Mouse (Mus musculus) limb, embryonic 11.5 days (tissue): Measurements from ENCODE around the gene Zfp296. TPM values are rescaled to one million over a fixed set of nuclear protein-coding genes. Genes with fewer than 3 reads are reported as not detected.
"Not testable (repeated sequence)": the region's sequence is repeated elsewhere in the genome, so short reads cannot be mapped to it uniquely, and the experiment has no call there.

Experiments used
- ATAC-seq: fragments of 200-750 bp; cut with Nextera tagmentation; 2 replicates; pipeline ENCODE4 v1.8.0; 2017; ENCODE audit warnings: low read depth; ENCODE audit not compliant: insufficient number of reproducible peaks, low FRiP score, low TSS enrichment
- DNase-seq: peaks from one replicate; pipeline ENCODE4 v3.0.0-alpha.2; 2015; ENCODE audit warnings: low spot score
- H3K27ac ChIP-seq: fragments of 300-500 bp; sonication (generic); replicated peaks from 2 replicates; pipeline ENCODE4 v1.5.1; 2014; ENCODE audit warnings: low read depth, mild to moderate bottlenecking, low read length
- H3K27me3 ChIP-seq: fragments of 300-500 bp; sonication (generic); 2 replicates; pipeline ENCODE4 v1.6.1; 2014; ENCODE audit warnings: mild to moderate bottlenecking, low read length, mixed read lengths; ENCODE audit not compliant: control insufficient read depth, insufficient read depth
- H3K36me3 ChIP-seq: fragments of 300-500 bp; sonication (generic); 2 replicates; pipeline ENCODE4 v1.6.1; 2014; ENCODE audit warnings: mild to moderate bottlenecking, low read length, moderate library complexity, mixed read lengths; ENCODE audit not compliant: control insufficient read depth, insufficient read depth
- H3K4me1 ChIP-seq: fragments of 300-500 bp; sonication (generic); 2 replicates; pipeline ENCODE4 v1.6.1; 2014; ENCODE audit warnings: low read length, mixed read lengths; ENCODE audit not compliant: control insufficient read depth, insufficient read depth
- H3K4me2 ChIP-seq: fragments of 300-500 bp; sonication (generic); 2 replicates; pipeline ENCODE4 v1.6.1; 2014; ENCODE audit warnings: low read depth, mild to moderate bottlenecking, moderate library complexity; ENCODE audit not compliant: severe bottlenecking
- H3K4me3 ChIP-seq: fragments of 300-500 bp; sonication (generic); 2 replicates; pipeline ENCODE4 v1.5.1; 2014; ENCODE audit warnings: low read depth, low read length
- H3K9ac ChIP-seq: fragments of 300-500 bp; sonication (generic); 2 replicates; pipeline ENCODE4 v1.6.1; 2014; ENCODE audit warnings: mild to moderate bottlenecking, low read length
- H3K9me3 ChIP-seq: fragments of 300-500 bp; sonication (generic); 2 replicates; pipeline ENCODE4 v1.6.1; 2016; ENCODE audit warnings: low read length; ENCODE audit not compliant: control insufficient read depth
- WGBS: fragments of 180-500 bp; shearing (Covaris S2); extraction: QIAGEN DNeasy Blood & Tissue Kit; methylation state at CpG from one replicate; pipeline ENCODE4 v1.1.7; 2014; 5-methylcytosine and 5-hydroxymethylcytosine counted together
- polyA plus RNA-seq: library from polyadenylated mRNA; unstranded; fragments of >200 nt; fragmentation: Nextera tagmentation; extraction: Ambion mirVana; gene quantifications from 2 replicates; pipeline ENCODE4 v1.2.1, GENCODE M21; 2014

The Zfp296 gene
- polyA plus RNA-seq, 1 experiment from 2014 or later = 0.21 TPM

DNA sequence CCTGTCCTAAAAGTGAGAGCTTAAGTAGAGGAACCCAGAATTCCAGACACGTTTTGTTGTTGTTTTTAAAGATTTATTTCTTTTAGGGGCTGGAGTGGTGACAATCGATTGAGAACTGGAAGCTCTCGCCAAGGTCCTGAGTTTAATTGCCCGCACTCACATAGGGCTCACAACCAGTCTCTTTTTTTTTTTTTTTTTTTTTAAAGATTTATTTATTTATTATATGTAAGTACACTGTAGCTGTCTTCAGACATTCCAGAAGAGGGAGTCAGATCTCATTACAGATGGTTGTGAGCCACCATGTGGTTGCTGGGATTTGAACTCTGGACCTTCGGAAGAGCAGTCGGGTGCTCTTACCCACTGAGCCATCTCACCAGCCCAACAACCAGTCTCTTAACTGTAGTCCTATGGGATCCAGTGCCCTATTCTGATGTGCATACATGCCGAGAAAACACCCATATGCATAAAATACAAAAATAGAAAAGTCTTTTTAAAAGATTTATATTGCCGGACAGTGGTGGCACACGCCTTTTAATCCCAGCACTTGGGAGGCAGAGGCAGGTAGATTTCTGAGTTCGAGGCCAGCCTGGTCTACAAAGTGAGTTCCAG is 27.6 kb downstream of the Zfp296 start:
- ATAC-seq = peak; percentile 18
- H3K4me1 ChIP-seq = peaks cover 11% of the 10 kb centered on the region
- H3K9ac ChIP-seq, H3K9me3 ChIP-seq, H3K27ac ChIP-seq, H3K27me3 ChIP-seq, DNase-seq, H3K36me3 ChIP-seq: not testable (repeated sequence)
- peak overlapping the region; percentile 94 for H3K4me3 ChIP-seq
- WGBS = 59% methylated on average over 10 of the region's 10 CpGs
- H3K4me2 ChIP-seq = peak overlapping the region; percentile 84

DNA sequence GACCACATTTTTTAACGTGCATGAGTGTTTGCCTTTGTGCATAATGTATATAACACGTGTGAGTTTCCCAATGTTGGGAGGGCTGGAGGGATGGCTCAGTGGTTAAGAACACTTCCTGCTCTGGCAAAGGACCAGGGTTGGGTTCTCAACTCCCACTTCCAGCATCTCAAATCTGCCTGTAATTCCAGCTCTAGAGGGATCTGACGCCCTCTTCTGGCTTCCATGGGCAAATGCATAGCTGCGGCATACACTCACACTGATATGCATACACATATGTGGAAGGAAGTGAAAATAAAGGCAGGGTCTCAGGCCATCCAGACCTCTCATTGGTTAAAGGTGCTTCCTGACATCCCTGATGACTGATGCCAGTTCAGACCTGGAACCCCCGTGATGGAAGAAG is 30.2 kb downstream of the Zfp296 start:
- Histone ChIP-seq H3K9ac (no peak overlapping the region), H3K27ac (no peak overlapping the region), H3K4me3 (no peak overlapping the region), H3K4me2 (no peak overlapping the region), H3K36me3 (no peaks in the 10 kb centered on the region; the same call in 1 of the 2 replicates), H3K9me3 (no peaks in the 10 kb centered on the region), H3K4me1 (peaks cover 11% of the 10 kb centered on the region), H3K27me3 (no peaks in the 10 kb centered on the region)
- DNase-seq (no peak), ATAC-seq (no peak)
- 84% methylated on average over 5 of the region's 5 CpGs for WGBS

- ATAC-seq (no peak), DNase-seq (no peak)
- no peak overlapping the region for H3K9ac ChIP-seq
- no peak overlapping the region for H3K27ac ChIP-seq
- H3K27me3 ChIP-seq = no peaks in the 10 kb centered on the region
- H3K4me3 ChIP-seq = no peak overlapping the region
- 94% methylated on average over 12 of the region's 12 CpGs for WGBS
- H3K4me2 ChIP-seq = no peak overlapping the region
- no peaks in the 10 kb centered on the region for H3K9me3 ChIP-seq
- H3K4me1 ChIP-seq = no peaks in the 10 kb centered on the region
- H3K36me3 ChIP-seq = no peaks in the 10 kb centered on the region; the same call in 1 of the 2 replicates
Observed at GRCm38 (mm10) chr7:19609641-19610332, 32.7 kb downstream of the Zfp296 start.

DNA sequence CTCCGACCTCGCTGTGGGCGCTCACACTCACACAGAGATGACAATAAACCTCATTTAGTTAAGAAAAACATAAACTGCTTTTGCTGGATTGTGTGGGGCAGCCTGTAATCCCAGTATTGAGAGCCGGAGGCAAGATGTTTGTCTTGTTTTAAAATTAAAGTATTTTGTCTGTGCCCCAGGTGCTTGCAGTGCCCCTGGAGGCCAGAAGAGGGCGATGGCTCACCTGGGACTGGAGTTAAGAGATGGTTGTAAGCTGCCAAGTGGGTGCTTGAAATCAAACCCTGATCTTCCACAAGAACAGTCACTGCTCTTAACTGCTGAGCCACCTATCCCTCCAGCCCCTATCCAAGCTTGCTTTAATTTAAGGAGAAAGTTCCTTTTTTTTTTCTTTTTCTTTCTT is 33.9 kb downstream of the Zfp296 start:
- Histone ChIP-seq H3K36me3 (no peaks in the 10 kb centered on the region; the same call in 1 of the 2 replicates), H3K4me1 (no peaks in the 10 kb centered on the region), H3K27ac (no peak overlapping the region), H3K4me3 (no peak overlapping the region), H3K9me3 (no peaks in the 10 kb centered on the region), H3K9ac (no peak overlapping the region), H3K4me2 (no peak overlapping the region), H3K27me3 (no peaks in the 10 kb centered on the region)
- ATAC-seq (no peak), DNase-seq (no peak)
- WGBS = 78% methylated on average over 5 of the region's 5 CpGs

- no peaks in the 10 kb centered on the region for H3K4me1 ChIP-seq
- no peak overlapping the region for H3K9ac ChIP-seq
- no peak overlapping the region for H3K4me3 ChIP-seq
- no peak overlapping the region for H3K4me2 ChIP-seq
- ATAC-seq = no peak
- H3K27ac ChIP-seq = no peak overlapping the region
- 90% methylated on average over 12 of the region's 12 CpGs for WGBS
- H3K27me3 ChIP-seq = 0 out of 2 replicates have a peak, but pooled peaks cover 5% of the 10 kb centered on the region
- no peaks in the 10 kb centered on the region; the same call in 1 of the 2 replicates for H3K36me3 ChIP-seq
- no peak for DNase-seq
- H3K9me3 ChIP-seq = no peaks in the 10 kb centered on the region
Observed at GRCm38 (mm10) chr7:19615036-19615577, 38.0 kb downstream of the Zfp296 start.

DNA sequence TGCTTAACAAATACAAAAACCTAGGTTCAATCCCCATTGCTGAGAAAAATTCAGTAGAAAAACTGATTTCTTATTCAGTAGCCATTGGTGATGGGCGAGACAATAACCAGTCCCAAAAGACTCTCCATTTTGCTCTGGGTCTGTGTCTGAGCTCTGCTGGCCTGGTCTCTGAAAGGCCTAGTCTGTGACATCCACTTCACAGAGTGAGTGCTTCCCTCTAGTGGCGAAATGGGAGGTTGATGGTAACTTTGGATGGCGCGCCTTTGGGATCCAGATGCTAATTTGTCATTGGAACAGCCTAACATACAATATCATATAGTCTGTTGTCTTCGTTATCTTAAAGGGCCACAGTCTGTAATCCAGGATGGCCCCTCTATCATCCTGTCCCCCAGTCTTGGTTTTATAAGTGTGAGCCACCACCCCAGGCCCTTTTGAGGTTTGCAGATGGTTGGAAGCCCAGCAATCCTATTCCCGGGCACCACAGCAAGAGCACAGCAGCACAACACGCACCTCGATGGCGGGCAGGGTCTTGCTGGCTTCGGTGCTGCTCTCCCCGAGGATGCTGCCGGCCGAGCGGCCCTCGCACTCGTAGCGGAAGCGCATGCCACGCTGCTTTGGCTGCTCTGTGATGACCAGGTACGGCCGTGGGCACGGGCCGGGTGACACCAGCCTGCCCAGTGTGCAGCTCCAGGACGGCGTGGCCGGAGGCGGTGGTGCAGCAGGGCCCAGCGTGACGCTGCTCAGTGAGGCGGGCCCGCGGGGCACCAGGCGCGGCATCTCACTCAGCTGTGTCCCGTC is 42.1 kb downstream of the Zfp296 start:
- no peak overlapping the region for H3K27ac ChIP-seq
- H3K4me1 ChIP-seq = no peaks in the 10 kb centered on the region
- H3K4me3 ChIP-seq = peak overlapping the region; percentile 19; the same call in 1 of the 2 replicates
- H3K9me3 ChIP-seq = no peaks in the 10 kb centered on the region
- peak; percentile 86 for DNase-seq
- H3K4me2 ChIP-seq = peak overlapping the region; percentile 58
- 8% methylated on average over 35 of the region's 35 CpGs for WGBS
- peak; percentile 76 for ATAC-seq
- H3K36me3 ChIP-seq = no peaks in the 10 kb centered on the region; the same call in 1 of the 2 replicates
- peak overlapping the region; percentile 58 for H3K9ac ChIP-seq
- H3K27me3 ChIP-seq = 0 out of 2 replicates have a peak, but pooled peaks cover 5% of the 10 kb centered on the region

DNA sequence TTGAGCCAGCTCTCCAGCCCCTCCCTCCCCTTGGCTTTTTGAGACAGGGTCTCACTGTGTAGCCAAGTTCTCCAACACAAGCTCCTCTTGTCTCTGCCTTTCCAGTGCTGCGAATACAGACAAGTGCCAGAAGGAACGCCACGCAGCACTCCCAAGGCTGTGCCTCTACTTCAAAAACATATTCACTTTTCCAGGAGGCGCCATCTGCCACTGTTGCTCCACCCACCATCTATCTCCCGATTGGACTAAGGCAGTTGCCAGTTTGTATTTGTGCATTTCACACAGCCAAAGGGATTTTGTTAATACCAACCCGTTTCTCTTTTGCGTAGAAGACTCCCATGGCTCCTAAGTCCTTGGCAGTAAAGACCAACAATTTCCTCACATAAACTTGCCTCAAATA is 43.7 kb downstream of the Zfp296 start:
- Histone ChIP-seq H3K9ac (no peak overlapping the region), H3K4me2 (no peak overlapping the region), H3K27ac (no peak overlapping the region), H3K4me3 (no peak overlapping the region), H3K27me3 (0 out of 2 replicates have a peak, but pooled peaks cover 5% of the 10 kb centered on the region), H3K36me3 (no peaks in the 10 kb centered on the region), H3K9me3 (no peaks in the 10 kb centered on the region), H3K4me1 (no peaks in the 10 kb centered on the region)
- WGBS = 82% methylated on average over 7 of the region's 7 CpGs
- ATAC-seq = no peak
- DNase-seq = no peak

GRCm38 (mm10) chr7:19622241-19622640 is 45.2 kb downstream of the Zfp296 start:
- no peak overlapping the region for H3K9ac ChIP-seq
- H3K9me3 ChIP-seq = no peaks in the 10 kb centered on the region
- no peak overlapping the region for H3K4me2 ChIP-seq
- no peak overlapping the region for H3K4me3 ChIP-seq
- no peak for ATAC-seq
- DNase-seq = no peak
- 15% methylated on average over 6 of the region's 6 CpGs for WGBS
- 0 out of 2 replicates have a peak, but pooled peaks cover 5% of the 10 kb centered on the region for H3K27me3 ChIP-seq
- no peaks in the 10 kb centered on the region for H3K4me1 ChIP-seq
- no peak overlapping the region for H3K27ac ChIP-seq
- H3K36me3 ChIP-seq = no peaks in the 10 kb centered on the region
